Mouse (Mus musculus): Measurements from ENCODE around the gene 4930470P17Rik.

The 4930470P17Rik gene

DNA sequence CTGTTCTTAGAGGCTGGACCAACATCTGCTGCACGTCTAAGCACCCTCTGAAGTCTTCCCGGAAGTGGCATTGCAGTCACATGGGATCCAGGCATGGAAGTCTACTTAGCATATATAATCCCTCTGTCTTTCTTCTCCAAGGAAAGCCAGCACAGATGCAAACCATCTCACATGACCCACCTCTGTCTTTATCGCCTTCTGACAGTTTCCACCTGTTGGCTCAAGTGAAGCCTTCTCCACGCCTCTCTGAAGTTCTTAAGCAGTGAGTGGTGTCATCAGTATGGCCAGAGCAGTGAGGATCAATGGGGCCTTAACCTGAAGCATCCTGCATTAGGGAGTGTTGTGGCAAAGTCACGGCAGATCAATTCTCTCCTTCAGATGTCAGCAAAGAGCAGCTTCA is 23.2 kb downstream of the 4930470P17Rik start:
- DNase-seq (ENCODE audit: low read depth, low spot score) = no peak

DNA sequence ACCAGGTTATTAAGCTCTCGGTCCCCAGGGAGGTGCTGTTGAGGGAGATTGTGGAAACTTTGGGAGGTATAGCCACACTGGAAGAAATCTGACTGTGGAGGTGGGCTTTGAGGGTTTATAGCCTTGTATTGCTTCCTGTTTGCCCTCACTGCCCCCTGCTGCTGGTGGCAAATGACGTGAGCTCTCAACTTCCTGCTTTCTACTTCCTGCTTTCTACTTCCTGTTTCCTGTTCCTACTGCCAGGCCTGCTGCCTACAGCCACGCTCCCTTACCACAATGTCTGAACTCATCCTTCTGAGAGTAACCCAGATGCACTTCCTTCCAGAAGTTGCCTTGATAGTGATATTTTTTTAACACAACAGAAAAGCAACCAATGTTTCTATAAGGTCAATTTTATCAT is 24.3 kb downstream of the 4930470P17Rik start:
- DNase-seq (ENCODE audit: low read depth, low spot score) = no peak

DNA sequence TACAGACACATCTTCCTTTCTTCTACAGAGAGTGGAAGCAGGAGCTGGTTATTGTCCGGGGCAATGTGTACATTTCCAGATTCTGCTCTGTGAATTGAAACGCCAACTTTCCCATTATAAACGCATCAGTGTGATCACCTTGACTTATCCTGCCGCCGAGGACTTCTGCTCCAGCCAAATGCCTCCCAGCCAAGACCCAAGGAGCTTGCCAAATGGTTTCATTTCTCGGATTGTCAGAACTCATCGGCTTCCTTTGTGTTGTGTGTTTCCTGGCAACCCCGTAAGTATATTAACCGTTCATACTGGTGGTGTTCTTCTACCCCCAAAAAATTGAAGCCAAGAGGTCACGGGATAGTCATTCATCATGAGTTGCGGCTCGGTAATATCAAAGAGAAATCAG is 25.7 kb downstream of the 4930470P17Rik start:
- DNase-seq (ENCODE audit: low read depth, low spot score) = no peak

DNA sequence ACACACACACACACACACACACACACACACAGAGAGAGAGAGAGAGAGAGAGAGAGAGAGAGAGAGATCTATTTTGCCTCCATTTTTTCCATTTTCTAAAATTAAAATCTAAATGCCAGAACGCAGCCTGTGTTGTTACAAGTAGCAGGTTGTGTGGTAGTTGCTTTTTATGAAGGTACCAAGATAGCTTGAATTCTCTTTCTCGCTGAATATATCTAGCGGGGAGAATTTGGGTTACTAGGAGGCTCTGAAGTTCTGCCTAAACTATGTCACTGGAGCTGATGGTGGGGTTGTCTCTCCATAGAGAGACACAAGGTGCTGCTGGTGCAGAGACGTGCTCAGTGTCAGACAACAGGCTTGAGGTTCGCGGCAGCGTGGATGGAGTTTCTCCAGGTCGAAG is 36.8 kb downstream of the 4930470P17Rik start:
- no peak for DNase-seq (ENCODE audit: low read depth, low spot score)

GRCm38 (mm10) chr2:170563956-170564855 is 37.6 kb downstream of the 4930470P17Rik start:
- no peak for DNase-seq (ENCODE audit: low read depth, low spot score)

- DNase-seq (ENCODE audit: low read depth, low spot score) = no peak
These were observed 49.7 kb downstream of the 4930470P17Rik start for GRCm38 (mm10) chr2:170552088-170552487.

- no peak for DNase-seq (ENCODE audit: low read depth, low spot score)
These were observed 51.6 kb downstream of the 4930470P17Rik start for GRCm38 (mm10) chr2:170550240-170550639.

DNA sequence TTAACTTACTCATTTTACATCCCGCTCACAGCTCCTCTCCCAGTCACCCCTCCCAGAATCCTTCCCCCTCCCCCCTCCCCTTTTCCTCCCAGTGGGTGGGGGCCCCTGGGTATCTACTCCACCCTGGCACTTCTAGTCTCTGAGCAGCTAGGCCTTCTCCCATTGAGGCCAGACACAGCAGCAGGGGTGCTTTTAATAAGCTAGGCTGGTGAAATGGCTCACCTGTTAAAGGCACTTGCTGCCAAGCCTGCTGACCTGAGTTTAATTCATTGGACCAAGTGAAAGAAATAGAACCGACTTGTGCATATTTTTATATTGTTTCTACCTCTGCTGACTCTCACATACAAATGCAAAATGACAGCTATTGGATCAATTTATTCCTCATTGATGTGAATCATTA is 52.7 kb downstream of the 4930470P17Rik start:
- no peak for DNase-seq (ENCODE audit: low read depth, low spot score)

DNA sequence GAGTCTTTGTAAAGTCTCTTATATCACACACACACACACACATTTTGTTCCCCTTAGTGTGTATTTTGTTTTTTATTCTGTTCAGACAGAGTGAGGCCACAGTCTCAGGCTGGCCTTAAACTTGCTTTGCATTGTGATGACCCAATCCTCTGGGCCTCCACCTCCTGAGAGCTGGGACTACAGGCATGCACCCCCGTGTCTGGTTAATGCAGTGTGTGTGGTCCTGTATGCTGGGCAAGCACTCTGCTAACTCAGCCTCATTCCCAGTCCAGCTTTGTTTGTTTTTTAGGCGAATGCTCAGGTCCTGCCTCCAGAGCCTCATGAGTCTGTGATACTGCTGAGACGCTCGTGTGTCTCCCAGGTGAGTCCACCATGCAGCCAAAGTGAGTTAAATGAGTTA is 53.8 kb downstream of the 4930470P17Rik start:
- DNase-seq (ENCODE audit: low read depth, low spot score) = no peak

DNA sequence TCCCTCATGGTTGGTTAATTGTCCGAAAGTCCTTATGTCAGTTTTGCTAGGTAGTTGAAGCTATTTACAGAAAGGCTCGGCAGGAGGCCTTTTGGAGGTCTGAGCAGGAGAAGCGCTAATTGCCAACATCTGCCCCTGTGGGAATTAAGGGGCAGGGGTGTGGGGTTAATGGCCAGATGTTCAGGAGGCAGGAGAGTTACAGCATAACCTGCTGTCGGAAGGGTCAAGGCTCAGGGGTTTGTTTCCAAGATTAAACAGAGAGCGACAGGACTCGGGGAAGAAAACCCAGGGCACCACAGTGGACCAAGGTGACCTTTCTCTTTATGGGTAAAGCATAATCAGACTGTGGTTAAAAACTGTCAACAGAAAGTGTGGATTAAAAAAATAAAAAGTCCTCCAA is 54.3 kb downstream of the 4930470P17Rik start:
- peak; percentile 37 for DNase-seq (ENCODE audit: low read depth, low spot score)

DNA sequence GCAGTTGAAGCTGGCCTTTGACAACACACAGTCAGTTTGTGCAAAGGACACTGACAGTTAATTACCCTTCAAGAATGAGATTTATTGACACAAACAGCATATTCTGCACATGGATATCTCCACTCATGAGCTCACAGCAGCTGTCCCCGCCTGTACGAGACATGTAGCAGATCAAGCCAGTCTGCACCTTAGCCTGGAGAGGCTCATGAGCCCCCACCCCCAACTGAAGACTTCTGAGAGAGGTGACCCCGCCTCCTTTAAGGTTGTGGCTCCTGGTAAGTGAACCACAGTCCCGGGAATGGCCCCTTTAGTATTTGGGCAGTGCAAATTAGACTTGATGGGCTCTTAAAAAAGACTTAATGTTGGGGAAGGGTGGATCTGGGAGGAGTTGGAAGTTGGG is 56.1 kb downstream of the 4930470P17Rik start:
- DNase-seq (ENCODE audit: low read depth, low spot score) = no peak

DNA sequence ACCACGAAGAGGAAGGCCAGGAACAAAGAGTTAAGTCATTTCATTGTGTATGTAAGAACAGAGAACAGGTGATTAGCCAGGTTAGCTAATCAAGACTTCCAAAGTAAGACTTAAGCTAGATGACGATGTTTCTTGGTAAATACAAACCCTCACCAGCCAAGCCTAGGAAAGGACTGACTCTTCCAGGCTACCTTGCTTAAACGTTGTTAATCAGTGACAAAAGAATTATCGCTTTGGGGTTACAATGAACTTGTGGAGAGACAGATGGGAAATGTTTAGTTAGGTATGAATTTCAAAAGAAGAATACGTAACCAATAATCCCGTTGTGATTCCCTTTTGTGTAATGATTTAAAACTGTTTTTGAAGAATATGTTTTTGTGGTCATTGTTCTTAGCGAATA is 56.9 kb downstream of the 4930470P17Rik start:
- no peak for DNase-seq (ENCODE audit: low read depth, low spot score)

DNA sequence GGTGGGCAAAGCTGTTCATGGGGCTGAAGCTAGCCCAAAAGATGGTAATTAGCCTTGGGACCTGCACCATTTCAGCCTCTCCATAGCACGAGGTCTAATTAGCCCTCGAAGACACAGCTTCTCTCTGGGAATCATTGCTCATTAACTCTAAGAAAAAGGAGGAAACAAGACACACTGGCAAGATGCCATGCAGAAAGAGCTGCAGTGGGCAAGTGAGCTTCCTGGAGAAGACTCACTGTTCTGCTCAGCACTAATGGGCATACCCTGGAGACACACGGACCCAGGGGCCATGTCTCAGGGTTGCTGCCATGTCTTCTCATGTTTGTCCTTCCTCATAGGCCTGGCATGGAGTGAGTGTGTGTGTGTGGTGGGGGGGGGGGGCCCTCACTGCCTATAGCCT is 57.7 kb downstream of the 4930470P17Rik start:
- no peak for DNase-seq (ENCODE audit: low read depth, low spot score)

DNA sequence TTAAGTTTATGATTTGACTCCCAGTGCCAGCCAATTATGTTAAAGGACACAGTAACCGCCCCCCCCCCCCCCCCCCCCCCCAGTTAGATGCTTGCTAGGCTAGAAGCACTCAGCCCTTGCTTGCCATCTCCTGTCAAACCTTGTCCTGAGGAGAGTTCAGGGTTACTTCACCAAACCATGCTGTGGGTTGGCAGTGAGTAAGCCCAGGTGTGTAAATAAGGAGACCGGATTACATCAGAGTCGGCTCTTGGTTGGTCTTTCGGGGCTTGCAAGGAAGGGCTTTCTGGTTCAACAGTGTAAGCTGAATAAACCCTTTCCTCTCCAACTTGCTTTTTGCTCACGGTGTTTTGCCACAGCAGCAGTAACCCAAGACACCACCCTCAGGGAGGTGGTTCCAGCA is 58.2 kb downstream of the 4930470P17Rik start:
- no peak for DNase-seq (ENCODE audit: low read depth, low spot score)

- DNase-seq (ENCODE audit: low read depth, low spot score) = no peak
These were observed 62.6 kb downstream of the 4930470P17Rik start for GRCm38 (mm10) chr2:170539211-170539610.

- no peak for DNase-seq (ENCODE audit: low read depth, low spot score)
These were observed 66.0 kb downstream of the 4930470P17Rik start for GRCm38 (mm10) chr2:170535841-170536240.

GRCm38 (mm10) chr2:170534803-170535174 is 67.0 kb downstream of the 4930470P17Rik start:
- DNase-seq (ENCODE audit: low read depth, low spot score) = no peak

- DNase-seq (ENCODE audit: low read depth, low spot score) = no peak
These were observed 67.6 kb downstream of the 4930470P17Rik start for GRCm38 (mm10) chr2:170534116-170534802.

DNA sequence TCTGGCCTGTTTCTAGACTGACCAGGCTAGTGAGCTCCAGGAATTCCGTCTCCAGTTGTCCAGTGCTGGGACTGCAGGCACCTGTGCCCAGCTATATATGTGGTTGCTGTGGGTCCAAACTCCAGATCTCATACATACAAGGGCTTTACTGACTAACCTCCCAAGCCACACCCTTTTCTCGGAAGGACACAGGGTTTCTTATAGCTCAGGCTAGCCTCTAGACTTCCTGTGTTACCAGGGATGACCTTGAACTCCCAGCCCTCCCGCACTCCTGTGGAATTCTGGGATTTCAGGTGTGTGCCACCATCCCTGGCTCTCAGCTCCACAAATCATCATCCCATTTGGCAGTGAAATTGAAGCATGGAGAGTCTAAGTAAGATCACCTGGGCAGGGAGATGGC is 71.6 kb downstream of the 4930470P17Rik start:
- DNase-seq (ENCODE audit: low read depth, low spot score) = no peak

- no peak for DNase-seq (ENCODE audit: low read depth, low spot score)
These were observed 72.1 kb downstream of the 4930470P17Rik start for GRCm38 (mm10) chr2:170529766-170530165.

All from embryo, embryonic 11.5 days (tissue).